Mouse (Mus musculus) embryonic facial prominence, embryonic 11.5 days (tissue): Measurements from ENCODE around the gene Acsl1. TPM values are rescaled to one million over a fixed set of nuclear protein-coding genes. Genes with fewer than 3 reads are reported as not detected.
"Not testable (repeated sequence)": the region's sequence is repeated elsewhere in the genome, so short reads cannot be mapped to it uniquely, and the experiment has no call there.

Source experiments
- ATAC-seq: fragments of 200-750 bp; cut with Nextera tagmentation; replicated peaks from 2 replicates; pipeline ENCODE4 v1.8.0; 2017; ENCODE audit warnings: low read depth; ENCODE audit not compliant: insufficient number of reproducible peaks, low FRiP score, low TSS enrichment
- DNase-seq: peaks from one replicate; pipeline ENCODE4 v3.0.0-alpha.2; 2015; ENCODE audit warnings: low spot score
- H3K27ac ChIP-seq: fragments of 300-500 bp; sonication (generic); replicated peaks from 2 replicates; pipeline ENCODE4 v1.5.1; 2014; ENCODE audit warnings: mild to moderate bottlenecking, low read depth, low read length, control low read depth
- H3K27me3 ChIP-seq: fragments of 300-500 bp; sonication (generic); 2 replicates; pipeline ENCODE4 v1.6.1; 2014; ENCODE audit warnings: mild to moderate bottlenecking, low read length, moderate library complexity, mixed read lengths; ENCODE audit not compliant: control insufficient read depth, insufficient read depth
- H3K36me3 ChIP-seq: fragments of 300-500 bp; sonication (generic); replicated peaks from 2 replicates; pipeline ENCODE4 v1.6.1; 2014; ENCODE audit warnings: low read depth, mild to moderate bottlenecking, low read length, moderate library complexity, mixed read lengths; ENCODE audit not compliant: control insufficient read depth, insufficient read depth
- H3K4me1 ChIP-seq: fragments of 300-500 bp; sonication (generic); 2 replicates; pipeline ENCODE4 v1.6.1; 2014; ENCODE audit warnings: low read length, mixed read lengths; ENCODE audit not compliant: control insufficient read depth, insufficient read depth
- H3K4me2 ChIP-seq: fragments of 300-500 bp; sonication (generic); 2 replicates; pipeline ENCODE4 v1.6.1; 2014; ENCODE audit warnings: low read depth, mild to moderate bottlenecking, control low read depth, low read length, moderate library complexity
- H3K4me3 ChIP-seq: fragments of 300-500 bp; sonication (generic); 2 replicates; pipeline ENCODE4 v1.5.1; 2014; ENCODE audit warnings: low read depth, low read length, control low read depth
- H3K9ac ChIP-seq: fragments of 300-500 bp; sonication (generic); replicated peaks from 2 replicates; pipeline ENCODE4 v1.6.1; 2014; ENCODE audit warnings: mild to moderate bottlenecking, control low read depth, low read length
- H3K9me3 ChIP-seq: fragments of 300-500 bp; sonication (generic); replicated peaks from 2 replicates; pipeline ENCODE4 v1.6.1; 2016; ENCODE audit warnings: mild to moderate bottlenecking, low read length, inconsistent platforms, mixed read lengths; ENCODE audit not compliant: control insufficient read depth
- WGBS: fragments of 180-500 bp; shearing (Covaris S2); extraction: QIAGEN DNeasy Blood & Tissue Kit; methylation state at CpG from one replicate; pipeline ENCODE4 v1.1.7; 2014; 5-methylcytosine and 5-hydroxymethylcytosine counted together
- polyA plus RNA-seq: library from polyadenylated mRNA; unstranded; fragments of >200 nt; fragmentation: Nextera tagmentation; extraction: Ambion mirVana; gene quantifications from 2 replicates; pipeline ENCODE4 v1.2.1, GENCODE M21; 2014

The Acsl1 gene
- polyA plus RNA-seq, 1 experiment from 2014 or later: 11.7 TPM

GRCm38 (mm10) chr8:46569659-46570441 lies 99.0 kb downstream of the Acsl1 start:
- Histone ChIP-seq H3K36me3 (no peaks in the 10 kb centered on the region; the same call in 1 of the 2 replicates), H3K9me3 (no peaks in the 10 kb centered on the region), H3K4me3 (no peak overlapping the region), H3K4me1 (no peaks in the 10 kb centered on the region), H3K9ac (no peak overlapping the region), H3K27me3 (no peaks in the 10 kb centered on the region), H3K4me2 (no peak overlapping the region), H3K27ac (no peak overlapping the region)
- WGBS: 93% methylated on average over 19 of the region's 19 CpGs
- ATAC-seq (no peak; the same call in 1 of the 2 replicates), DNase-seq (no peak)

GRCm38 (mm10) chr8:46570673-46571072 lies 99.8 kb downstream of the Acsl1 start:
- WGBS: 94% methylated on average over 9 of the region's 14 CpGs
- no peak overlapping the region for H3K27ac ChIP-seq
- H3K4me1 ChIP-seq: no peaks in the 10 kb centered on the region
- no peak overlapping the region for H3K9ac ChIP-seq
- H3K4me2 ChIP-seq: no peak overlapping the region
- DNase-seq: no peak
- H3K27me3 ChIP-seq: no peaks in the 10 kb centered on the region
- H3K9me3 ChIP-seq: no peaks in the 10 kb centered on the region
- ATAC-seq: no peak
- H3K4me3 ChIP-seq: no peak overlapping the region
- no peaks in the 10 kb centered on the region; the same call in 1 of the 2 replicates for H3K36me3 ChIP-seq

DNA sequence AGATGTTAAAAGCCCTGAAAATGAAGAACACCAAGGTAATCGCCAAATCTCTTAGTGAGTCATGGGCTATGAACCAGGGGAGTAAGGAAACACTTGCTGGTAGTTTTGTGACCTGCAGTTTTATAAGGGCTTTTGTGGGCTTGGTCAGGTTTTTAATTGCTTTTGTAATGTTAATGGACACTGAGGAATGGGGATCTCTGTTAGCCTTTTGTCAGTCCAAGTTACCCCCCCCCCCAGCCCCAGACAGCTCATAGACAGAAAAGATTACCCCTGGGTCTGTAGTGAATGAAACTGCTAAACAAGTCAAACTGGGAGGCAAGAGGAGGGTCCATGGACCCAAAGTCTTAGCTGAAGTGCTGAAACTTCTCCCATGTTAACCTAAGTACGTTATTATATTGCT lies 102.6 kb downstream of the Acsl1 start:
- no peak overlapping the region for H3K9ac ChIP-seq
- DNase-seq (no peak), ATAC-seq (no peak)
- H3K9me3 ChIP-seq: no peaks in the 10 kb centered on the region
- 92% methylated on average over 2 of the region's 2 CpGs for WGBS
- no peaks in the 10 kb centered on the region for H3K27me3 ChIP-seq
- no peak overlapping the region for H3K4me2 ChIP-seq
- no peak overlapping the region for H3K27ac ChIP-seq
- no peak overlapping the region for H3K4me3 ChIP-seq
- H3K4me1 ChIP-seq: no peaks in the 10 kb centered on the region
- no peaks in the 10 kb centered on the region; the same call in 1 of the 2 replicates for H3K36me3 ChIP-seq

- no peak overlapping the region for H3K4me3 ChIP-seq
- ATAC-seq (no peak), DNase-seq (no peak)
- no peaks in the 10 kb centered on the region for H3K36me3 ChIP-seq
- H3K9ac ChIP-seq: no peak overlapping the region
- H3K27me3 ChIP-seq: no peaks in the 10 kb centered on the region
- no peak overlapping the region for H3K27ac ChIP-seq
- H3K9me3 ChIP-seq: no peaks in the 10 kb centered on the region
- no peaks in the 10 kb centered on the region for H3K4me1 ChIP-seq
- H3K4me2 ChIP-seq: no peak overlapping the region
- WGBS: 80% methylated on average over 2 of the region's 2 CpGs
Measured at GRCm38 (mm10) chr8:46573964-46574363, 103.1 kb downstream of the Acsl1 start.

DNA sequence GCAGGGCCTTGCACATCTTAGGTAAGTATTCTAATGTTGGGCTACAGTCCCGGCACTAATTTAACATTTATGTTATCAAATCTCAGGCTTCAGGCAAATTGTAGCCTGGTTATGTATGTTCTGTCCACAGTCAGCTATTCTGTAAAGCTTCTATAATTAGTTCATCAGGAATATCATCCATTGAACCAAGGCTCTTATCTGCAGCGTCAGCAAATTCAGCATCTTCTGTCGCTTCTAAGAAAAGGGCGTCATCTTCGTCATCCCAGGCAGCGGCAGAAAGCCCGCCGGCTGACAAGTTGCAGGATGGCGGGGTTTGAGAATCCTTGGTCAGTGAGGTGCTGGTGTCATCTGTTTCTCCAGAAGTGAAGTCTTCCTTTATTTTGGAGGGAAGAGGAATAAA lies 108.0 kb downstream of the Acsl1 start:
- WGBS: 95% methylated on average over 9 of the region's 9 CpGs

DNA sequence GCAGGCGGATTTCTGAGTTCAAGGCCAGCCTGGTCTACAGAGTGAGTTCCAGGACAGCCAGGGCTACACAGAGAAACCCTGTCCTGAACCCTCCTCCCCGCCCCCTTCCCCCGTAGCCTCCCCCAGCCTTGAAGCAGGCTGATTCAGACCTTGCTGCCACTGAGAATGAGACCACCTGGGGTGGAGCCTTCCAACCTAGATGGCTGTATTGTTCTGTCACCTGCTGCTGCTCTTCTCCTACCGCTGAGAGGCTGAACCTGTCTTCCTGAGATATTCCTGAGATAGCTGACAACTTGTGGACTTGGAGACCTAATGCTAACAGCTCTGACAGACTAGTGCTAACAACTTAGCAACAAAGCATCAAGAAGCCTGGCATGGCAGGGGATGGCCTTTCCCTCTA lies 113.5 kb downstream of the Acsl1 start:
- H3K9ac ChIP-seq, H3K36me3 ChIP-seq, H3K4me1 ChIP-seq, H3K4me3 ChIP-seq, DNase-seq, H3K27me3 ChIP-seq, H3K9me3 ChIP-seq, H3K4me2 ChIP-seq, ATAC-seq, H3K27ac ChIP-seq: not testable (repeated sequence)
- WGBS: 61% methylated on average over 4 of the region's 4 CpGs

More for the DNA sequence above, 108.0 kb downstream of the Acsl1 start:
- Histone ChIP-seq H3K27ac (no peak overlapping the region), H3K4me2 (no peak overlapping the region), H3K9ac (no peak overlapping the region), H3K36me3 (no peaks in the 10 kb centered on the region), H3K9me3 (no peaks in the 10 kb centered on the region), H3K4me1 (no peaks in the 10 kb centered on the region), H3K27me3 (no peaks in the 10 kb centered on the region), H3K4me3 (no peak overlapping the region)
- DNase-seq (no peak), ATAC-seq (no peak)

DNA sequence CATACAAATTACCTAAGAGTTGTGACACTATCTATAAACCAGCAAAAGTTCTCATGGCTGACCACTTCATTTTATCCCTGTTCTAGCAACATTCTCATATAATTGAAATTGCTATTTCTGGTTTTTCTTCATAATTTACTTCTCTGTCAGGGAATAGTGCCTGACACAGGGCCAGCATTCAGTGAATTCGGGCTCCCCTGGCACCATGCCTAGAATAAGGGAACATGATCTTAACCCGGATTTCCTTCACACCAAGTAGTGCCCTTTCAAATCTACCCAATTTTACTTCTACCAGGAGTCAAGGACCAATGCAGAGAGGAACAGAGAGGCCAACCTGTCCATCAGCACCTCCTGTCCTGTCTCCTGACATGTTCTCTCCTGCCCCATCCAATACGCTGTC lies 114.7 kb downstream of the Acsl1 start:
- 90% methylated on average over 3 of the region's 3 CpGs for WGBS
- ATAC-seq: no peak
- H3K4me3 ChIP-seq: no peak overlapping the region
- DNase-seq: no peak
- no peak overlapping the region for H3K9ac ChIP-seq
- no peaks in the 10 kb centered on the region for H3K27me3 ChIP-seq
- H3K4me1 ChIP-seq: no peaks in the 10 kb centered on the region
- H3K9me3 ChIP-seq: no peaks in the 10 kb centered on the region
- no peak overlapping the region for H3K4me2 ChIP-seq
- H3K36me3 ChIP-seq: no peaks in the 10 kb centered on the region
- no peak overlapping the region for H3K27ac ChIP-seq
